Mouse (Mus musculus) brain, embryonic 14.5 days (tissue): ENCODE data around the gene Ebf3.

Experiments used
- CTCF ChIP-seq: fragments of 200-500 bp; IDR thresholded peaks from 2 replicates; pipeline ENCODE4 v1.5.1; 2012; ENCODE audit warnings: inconsistent platforms, mild to moderate bottlenecking, moderate library complexity, borderline replicate concordance; ENCODE audit not compliant: insufficient read depth, insufficient read length; ENCODE audit errors: extremely low read depth
- POLR2A ChIP-seq: fragments of 200-500 bp; IDR thresholded peaks from 2 replicates; pipeline ENCODE4 v1.6.1; 2012; ENCODE audit warnings: mild to moderate bottlenecking, inconsistent platforms, borderline replicate concordance; ENCODE audit not compliant: poor library complexity, insufficient read depth, insufficient read length, severe bottlenecking; ENCODE audit errors: extremely low read depth

- TF ChIP-seq CTCF (no peak), POLR2A (no peak)
These were observed 11.1 kb downstream of the Ebf3 start for GRCm38 (mm10) chr7:137302961-137303775.
